Mouse (Mus musculus) C2C12 (cell line): ENCODE data around the gene Pus1.

ENCODE experiments used
- CEBPB ChIP-seq: IDR thresholded peaks from one replicate; pipeline ENCODE4 v1.6.1; 2011; ENCODE audit warnings: low read depth, mild to moderate bottlenecking, control low read depth, moderate library complexity
- CTCF ChIP-seq: IDR thresholded peaks from one replicate; pipeline ENCODE4 v1.5.1; 2011; ENCODE audit not compliant: control insufficient read depth, insufficient read depth, insufficient read length

DNA sequence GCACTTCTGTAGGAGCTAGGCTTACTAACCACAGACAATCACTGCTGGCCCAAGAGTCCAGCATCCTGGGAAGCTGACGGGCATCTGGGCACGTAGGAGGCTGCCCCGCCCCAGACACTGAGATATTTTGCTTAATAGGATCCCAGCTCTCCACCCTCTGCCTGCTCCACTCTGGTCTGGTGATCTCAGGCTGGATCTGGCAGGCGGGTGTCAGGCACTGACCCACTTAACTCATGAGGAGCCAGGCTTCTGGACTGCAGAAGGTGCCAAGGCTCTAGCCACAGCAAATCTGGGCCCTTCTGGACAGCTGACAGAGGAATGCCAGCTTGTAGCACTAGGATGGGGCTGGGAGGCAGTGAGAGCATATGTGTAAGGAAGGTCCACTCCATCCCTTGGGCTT lies 21.7 kb upstream of the Pus1 start:
- TF ChIP-seq CTCF (no peak), CEBPB (no peak)
